Mouse (Mus musculus) C2C12 (cell line): Measurements from ENCODE around the gene Grin2a. TPM values are rescaled to one million over a fixed set of nuclear protein-coding genes. Genes with fewer than 3 reads are reported as not detected.

Source experiments
- H3K27me3 ChIP-seq: one replicate; pipeline ENCODE4 v1.6.1; 2011; ENCODE audit not compliant: control insufficient read depth, insufficient read depth, insufficient read length
- H3K36me3 ChIP-seq: one replicate; pipeline ENCODE4 v1.6.1; 2011; ENCODE audit not compliant: control insufficient read depth, insufficient read depth
- H3K4me3 ChIP-seq: one replicate; pipeline ENCODE4 v1.5.1; 2011; ENCODE audit warnings: mild to moderate bottlenecking, control low read depth; ENCODE audit not compliant: poor library complexity, insufficient read depth, severe bottlenecking
- H3K79me2 ChIP-seq: one replicate; pipeline ENCODE4 v1.6.1; 2011; ENCODE audit not compliant: control insufficient read depth, insufficient read depth
- H3K79me3 ChIP-seq: one replicate; pipeline ENCODE4 v1.6.1; 2011; ENCODE audit warnings: low read depth, control low read depth
- H3ac ChIP-seq: one replicate; pipeline ENCODE3; 2011; ENCODE audit warnings: low read depth; ENCODE audit not compliant: control insufficient read depth, insufficient read length
- CEBPB ChIP-seq: IDR thresholded peaks from one replicate; pipeline ENCODE4 v1.6.1; 2011; ENCODE audit warnings: low read depth, mild to moderate bottlenecking, control low read depth, moderate library complexity
- CTCF ChIP-seq: IDR thresholded peaks from one replicate; pipeline ENCODE4 v1.5.1; 2011; ENCODE audit not compliant: control insufficient read depth, insufficient read depth, insufficient read length
- FOSL1 ChIP-seq: IDR thresholded peaks from one replicate; pipeline ENCODE4 v1.8.0; 2011; ENCODE audit warnings: mild to moderate bottlenecking, low read length; ENCODE audit not compliant: poor library complexity, insufficient read depth, severe bottlenecking
- MAX ChIP-seq: IDR thresholded peaks from one replicate; pipeline ENCODE4 v1.6.1; 2011; ENCODE audit warnings: mild to moderate bottlenecking, control low read depth
- MYOD1 ChIP-seq: IDR thresholded peaks from one replicate; pipeline ENCODE4 v1.6.1; 2011; ENCODE audit warnings: low read depth; ENCODE audit not compliant: control insufficient read depth, insufficient read length
- MYOG ChIP-seq: IDR thresholded peaks from one replicate; pipeline ENCODE4 v1.6.1; 2011; ENCODE audit not compliant: control insufficient read depth, insufficient read length; ENCODE audit errors: extremely low read depth
- USF1 ChIP-seq: IDR thresholded peaks from one replicate; pipeline ENCODE4 v1.6.1; 2011; ENCODE audit warnings: low read depth, mild to moderate bottlenecking, control low read depth, moderate library complexity
- polyA plus RNA-seq: library from polyadenylated mRNA; unstranded; fragments of >200 nt; fragmentation: generic; extraction: Trizol; gene quantifications from one replicate; pipeline ENCODE4 v1.2.1, GENCODE M21; 2012; ENCODE audit warnings: missing spikeins

Gene Grin2a
- polyA plus RNA-seq, 1 experiment: 0.01 TPM

DNA sequence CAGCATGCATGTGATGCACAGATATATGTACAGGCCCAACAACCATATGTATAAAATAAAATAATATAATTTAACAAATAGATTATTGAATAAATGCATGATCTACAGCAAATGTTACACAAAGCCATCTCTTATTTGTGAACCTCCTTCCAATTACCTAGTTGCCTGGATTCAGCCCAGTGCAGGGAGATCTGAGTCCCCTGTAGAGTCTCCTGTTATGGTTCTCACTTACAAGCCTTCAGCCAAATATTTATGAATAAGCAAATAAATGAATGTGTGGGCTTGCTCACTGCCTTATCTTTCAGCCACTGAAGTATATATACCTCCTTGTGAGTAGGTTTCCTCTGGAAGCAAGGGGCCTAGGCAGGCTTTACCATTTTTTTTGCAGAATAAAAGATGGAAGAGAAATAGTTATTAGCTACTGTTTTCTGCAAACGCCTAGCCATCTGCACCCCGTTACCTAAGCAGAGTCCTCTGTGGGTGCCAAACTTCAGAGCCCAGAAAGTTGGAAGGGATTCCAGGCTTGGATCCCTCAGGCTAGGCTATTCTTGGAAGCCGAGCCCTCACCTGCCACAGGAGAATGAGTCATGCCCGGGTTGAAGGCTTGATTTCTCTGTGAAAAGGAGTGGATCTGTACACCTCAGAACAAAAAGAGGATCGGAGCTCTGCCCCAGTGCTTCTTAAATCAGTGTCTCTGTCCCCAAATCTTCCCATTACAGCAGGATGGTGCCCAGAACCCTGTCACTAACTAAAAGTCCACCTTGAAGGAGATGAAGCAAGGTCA, 92.5 kb downstream of the Grin2a start:
- Histone ChIP-seq H3K79me2 (no peaks in the 10 kb centered on the region), H3K36me3 (no peaks in the 10 kb centered on the region), H3K79me3 (no peaks in the 10 kb centered on the region), H3ac (no peak overlapping the region), H3K4me3 (no peak overlapping the region), H3K27me3 (peaks cover 4% of the 10 kb centered on the region)
- TF ChIP-seq MYOD1 (no peak), FOSL1 (no peak), CTCF (no peak), MYOG (no peak), CEBPB (no peak), MAX (no peak), USF1 (no peak)

DNA sequence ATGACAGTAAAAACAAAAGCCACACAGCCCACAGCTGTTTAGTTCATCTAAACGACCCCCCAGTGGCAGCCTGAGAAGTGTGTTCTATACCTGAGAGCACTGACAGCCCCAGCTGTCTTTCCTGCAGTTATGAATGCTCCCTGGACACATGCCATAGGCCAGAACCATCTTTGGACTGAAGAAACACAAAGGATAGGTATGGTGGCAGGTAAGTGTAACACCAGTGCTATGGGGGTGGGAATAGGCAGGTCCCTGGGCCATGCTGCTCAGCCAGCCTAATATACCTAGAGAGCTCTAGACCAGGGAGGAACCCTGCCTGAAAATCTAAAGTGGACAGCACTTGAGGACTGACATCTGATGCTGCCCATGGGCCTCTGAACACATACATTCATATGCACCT, 93.9 kb downstream of the Grin2a start:
- peaks cover 4% of the 10 kb centered on the region for H3K27me3 ChIP-seq
- no peak overlapping the region for H3ac ChIP-seq
- no peak overlapping the region for H3K4me3 ChIP-seq
- no peaks in the 10 kb centered on the region for H3K36me3 ChIP-seq
- no peaks in the 10 kb centered on the region for H3K79me3 ChIP-seq
- no peaks in the 10 kb centered on the region for H3K79me2 ChIP-seq
- TF ChIP-seq CEBPB (no peak), CTCF (no peak), MYOG (no peak), USF1 (no peak), MYOD1 (no peak)

DNA sequence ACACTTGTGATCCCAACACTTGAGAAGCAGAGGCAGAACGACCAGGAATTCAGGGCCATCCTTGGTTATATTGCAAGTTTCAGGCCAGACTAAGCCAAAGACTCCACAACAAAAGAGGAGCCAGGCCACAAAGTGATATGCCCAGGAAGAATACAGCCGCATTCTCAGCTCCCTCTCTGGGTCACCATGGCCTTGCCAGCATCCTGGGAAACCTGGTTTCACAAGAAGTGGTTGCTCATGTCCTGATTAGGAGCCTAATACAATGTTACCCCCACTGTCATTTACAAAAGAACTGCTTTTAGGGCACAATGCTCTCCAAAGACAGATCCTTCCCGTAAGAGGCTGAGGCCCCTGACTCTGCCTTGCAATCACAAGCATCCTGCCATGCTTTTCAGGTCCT, 94.4 kb downstream of the Grin2a start:
- Histone ChIP-seq H3K79me3 (no peaks in the 10 kb centered on the region), H3K4me3 (no peak overlapping the region), H3K79me2 (no peaks in the 10 kb centered on the region), H3ac (no peak overlapping the region), H3K36me3 (no peaks in the 10 kb centered on the region), H3K27me3 (peaks cover 4% of the 10 kb centered on the region)
- no peak for TF ChIP-seq MYOG
- TF ChIP-seq MYOD1: no peak
- TF ChIP-seq CEBPB: no peak
- no peak for TF ChIP-seq FOSL1
- no peak for TF ChIP-seq USF1
- no peak for TF ChIP-seq CTCF
- TF ChIP-seq MAX: no peak

DNA sequence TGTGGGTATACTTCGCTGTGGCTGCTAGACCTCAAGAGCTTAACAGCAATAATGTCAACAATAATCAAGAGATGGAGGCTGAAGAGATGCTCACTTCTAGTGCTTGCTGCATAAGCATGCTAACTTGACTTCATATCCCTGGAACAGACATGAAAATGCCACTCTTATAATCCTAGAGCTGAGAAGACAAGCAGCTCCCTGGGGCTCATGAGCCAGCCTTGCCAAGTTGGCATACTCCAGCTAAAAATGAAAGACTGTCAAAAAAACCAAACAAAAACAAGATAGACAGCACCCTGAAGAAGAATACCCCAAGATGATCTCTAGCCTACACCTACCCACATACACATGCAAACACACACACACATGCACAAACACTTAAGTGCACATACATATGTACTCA, 95.2 kb downstream of the Grin2a start:
- H3ac ChIP-seq: no peak overlapping the region
- no peak for TF ChIP-seq FOSL1
- no peak for TF ChIP-seq CEBPB
- no peak for TF ChIP-seq USF1
- TF ChIP-seq MYOG: no peak
- TF ChIP-seq CTCF: no peak
- TF ChIP-seq MAX: no peak
- TF ChIP-seq MYOD1: no peak
- H3K27me3 ChIP-seq: peaks cover 4% of the 10 kb centered on the region
- H3K79me3 ChIP-seq: no peaks in the 10 kb centered on the region
- H3K79me2 ChIP-seq: no peaks in the 10 kb centered on the region
- H3K4me3 ChIP-seq: no peak overlapping the region
- no peaks in the 10 kb centered on the region for H3K36me3 ChIP-seq

DNA sequence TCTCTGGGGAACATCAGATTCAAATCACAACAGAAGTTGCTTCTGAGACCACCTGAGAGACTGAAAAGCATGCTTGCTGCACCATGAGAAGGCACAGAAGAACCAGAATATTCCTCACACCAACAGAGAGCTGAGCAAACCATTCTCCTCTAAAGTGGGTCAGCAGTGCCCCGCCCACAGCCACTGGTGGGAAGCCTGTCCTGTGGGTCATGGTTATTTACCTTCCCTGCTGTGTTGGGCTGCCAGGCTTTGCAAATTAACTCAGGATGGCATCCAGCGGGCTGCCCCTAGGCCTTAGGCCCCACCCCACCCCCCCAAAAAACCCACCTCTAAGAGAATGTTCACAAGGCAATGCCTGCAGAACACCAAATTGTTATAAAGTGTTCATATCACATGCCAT, 96.2 kb downstream of the Grin2a start:
- Histone ChIP-seq H3K36me3 (no peaks in the 10 kb centered on the region), H3K79me2 (no peaks in the 10 kb centered on the region), H3K79me3 (no peaks in the 10 kb centered on the region), H3K4me3 (no peak overlapping the region), H3K27me3 (peaks cover 4% of the 10 kb centered on the region), H3ac (no peak overlapping the region)
- TF ChIP-seq MYOG (no peak), MAX (no peak), MYOD1 (no peak)

DNA sequence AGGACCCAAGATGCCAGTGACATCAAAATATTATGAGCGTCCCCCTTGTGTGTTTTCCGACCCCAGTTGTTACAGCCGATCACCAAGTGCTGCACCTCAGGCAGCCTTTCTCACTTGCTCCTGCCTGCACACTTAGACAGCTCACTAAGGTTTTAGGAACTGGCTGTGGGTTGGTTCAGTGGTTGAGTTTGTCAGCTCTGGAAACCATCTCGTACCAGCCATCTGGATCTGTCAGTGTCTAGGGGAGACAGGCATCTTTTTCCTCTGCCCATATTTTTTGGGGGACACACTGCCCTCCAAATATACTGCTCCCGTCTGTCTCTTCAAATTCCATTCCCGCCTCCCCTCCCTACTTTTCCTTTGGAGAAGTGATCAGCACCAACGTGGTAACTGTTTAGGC, 99.8 kb downstream of the Grin2a start:
- no peaks in the 10 kb centered on the region for H3K27me3 ChIP-seq
- H3K4me3 ChIP-seq: no peak overlapping the region
- H3ac ChIP-seq: no peak overlapping the region
- TF ChIP-seq USF1: no peak
- no peak for TF ChIP-seq CEBPB
- TF ChIP-seq MYOD1: no peak
- TF ChIP-seq MYOG: no peak
- TF ChIP-seq CTCF: no peak
- TF ChIP-seq MAX: no peak
- no peak for TF ChIP-seq FOSL1
- H3K79me3 ChIP-seq: no peaks in the 10 kb centered on the region
- H3K36me3 ChIP-seq: no peaks in the 10 kb centered on the region
- H3K79me2 ChIP-seq: no peaks in the 10 kb centered on the region
